Mouse (Mus musculus): Measurements from ENCODE around the gene Itga2. TPM values are rescaled to one million over a fixed set of nuclear protein-coding genes. Genes with fewer than 3 reads are reported as not detected.

Gene Itga2
- polyA plus RNA-seq, 1 experiment = 0.04 TPM

GRCm38 (mm10) chr13:114837061-114837460 lies 94.8 kb downstream of the Itga2 start:
- TF ChIP-seq POLR2A (IDR thresholded peaks at IDR 0.05; ENCODE audit: extremely low read depth, insufficient read depth, low read length) = no peak
- TF ChIP-seq CTCF (IDR thresholded peaks at IDR 0.05; ENCODE audit: extremely low read depth, insufficient read depth, low read length) = no peak
- no peaks in the 10 kb centered on the region for H3K4me1 ChIP-seq (ENCODE audit: control insufficient read depth, insufficient read depth, low read length)

GRCm38 (mm10) chr13:114834580-114834979 lies 97.3 kb downstream of the Itga2 start:
- TF ChIP-seq POLR2A (IDR thresholded peaks at IDR 0.05; ENCODE audit: extremely low read depth, insufficient read depth, low read length) = no peak
- TF ChIP-seq CTCF (IDR thresholded peaks at IDR 0.05; ENCODE audit: extremely low read depth, insufficient read depth, low read length) = no peak
- Histone ChIP-seq H3K4me3 (ENCODE audit: insufficient read depth, low read length) (no peak overlapping the region), H3K27ac (ENCODE audit: insufficient read depth, low read length) (no peak overlapping the region), H3K4me1 (ENCODE audit: control insufficient read depth, insufficient read depth, low read length) (no peaks in the 10 kb centered on the region)

More at GRCm38 (mm10) chr13:114837061-114837460, 94.8 kb downstream of the Itga2 start:
- no peak overlapping the region for H3K27ac ChIP-seq (ENCODE audit: insufficient read depth, low read length)
- H3K4me3 ChIP-seq (ENCODE audit: insufficient read depth, low read length) = no peak overlapping the region

- Histone ChIP-seq H3K4me3 (ENCODE audit: insufficient read depth, low read length) (no peak overlapping the region), H3K4me1 (ENCODE audit: control insufficient read depth, insufficient read depth, low read length) (no peaks in the 10 kb centered on the region), H3K27ac (ENCODE audit: insufficient read depth, low read length) (no peak overlapping the region)
- TF ChIP-seq POLR2A (IDR thresholded peaks at IDR 0.05; ENCODE audit: extremely low read depth, insufficient read depth, low read length) = no peak
- no peak for TF ChIP-seq CTCF (IDR thresholded peaks at IDR 0.05; ENCODE audit: extremely low read depth, insufficient read depth, low read length)
These were observed 98.5 kb downstream of the Itga2 start for GRCm38 (mm10) chr13:114833351-114833750.

- Histone ChIP-seq H3K4me1 (ENCODE audit: control insufficient read depth, insufficient read depth, low read length) (no peaks in the 10 kb centered on the region), H3K4me3 (ENCODE audit: insufficient read depth, low read length) (no peak overlapping the region), H3K27ac (ENCODE audit: insufficient read depth, low read length) (no peak overlapping the region)
- TF ChIP-seq CTCF (IDR thresholded peaks at IDR 0.05; ENCODE audit: extremely low read depth, insufficient read depth, low read length) = no peak
- no peak for TF ChIP-seq POLR2A (IDR thresholded peaks at IDR 0.05; ENCODE audit: extremely low read depth, insufficient read depth, low read length)
These were observed 99.1 kb downstream of the Itga2 start for GRCm38 (mm10) chr13:114832761-114833160.

GRCm38 (mm10) chr13:114831367-114831833 lies 100.5 kb downstream of the Itga2 start:
- Histone ChIP-seq H3K4me1 (ENCODE audit: control insufficient read depth, insufficient read depth, low read length) (no peaks in the 10 kb centered on the region), H3K27ac (ENCODE audit: insufficient read depth, low read length) (no peak overlapping the region), H3K4me3 (ENCODE audit: insufficient read depth, low read length) (no peak overlapping the region)
- TF ChIP-seq CTCF (IDR thresholded peaks at IDR 0.05; ENCODE audit: extremely low read depth, insufficient read depth, low read length) (0 out of 2 replicates have a peak, but pooled peaks have one; percentile 3), POLR2A (IDR thresholded peaks at IDR 0.05; ENCODE audit: extremely low read depth, insufficient read depth, low read length) (no peak)

GRCm38 (mm10) chr13:114825377-114825855 lies 106.5 kb downstream of the Itga2 start:
- no peak overlapping the region for H3K4me3 ChIP-seq (ENCODE audit: insufficient read depth, low read length)
- no peaks in the 10 kb centered on the region for H3K4me1 ChIP-seq (ENCODE audit: control insufficient read depth, insufficient read depth, low read length)
- no peak overlapping the region for H3K27ac ChIP-seq (ENCODE audit: insufficient read depth, low read length)
- no peak for TF ChIP-seq POLR2A (IDR thresholded peaks at IDR 0.05; ENCODE audit: extremely low read depth, insufficient read depth, low read length)
- TF ChIP-seq CTCF (IDR thresholded peaks at IDR 0.05; ENCODE audit: extremely low read depth, insufficient read depth, low read length) = no peak

- Histone ChIP-seq H3K27ac (ENCODE audit: insufficient read depth, low read length) (no peak overlapping the region), H3K4me1 (ENCODE audit: control insufficient read depth, insufficient read depth, low read length) (peaks cover 2% of the 10 kb centered on the region; the same call in 1 of the 2 replicates), H3K4me3 (ENCODE audit: insufficient read depth, low read length) (no peak overlapping the region)
- TF ChIP-seq CTCF (IDR thresholded peaks at IDR 0.05; ENCODE audit: extremely low read depth, insufficient read depth, low read length) (no peak), POLR2A (IDR thresholded peaks at IDR 0.05; ENCODE audit: extremely low read depth, insufficient read depth, low read length) (no peak)
These were observed 109.0 kb downstream of the Itga2 start for GRCm38 (mm10) chr13:114822871-114823270.

GRCm38 (mm10) chr13:114818513-114818912 lies 113.4 kb downstream of the Itga2 start:
- no peak overlapping the region for H3K27ac ChIP-seq (ENCODE audit: insufficient read depth, low read length)
- peak overlapping the region; percentile 60 for H3K4me3 ChIP-seq (ENCODE audit: insufficient read depth, low read length)
- no peak for TF ChIP-seq CTCF (IDR thresholded peaks at IDR 0.05; ENCODE audit: extremely low read depth, insufficient read depth, low read length)
- peaks cover 2% of the 10 kb centered on the region; the same call in 1 of the 2 replicates for H3K4me1 ChIP-seq (ENCODE audit: control insufficient read depth, insufficient read depth, low read length)

- peak within 1 kb of the TSS; percentile 60 for H3K4me3 ChIP-seq (ENCODE audit: insufficient read depth, low read length)
- no peak within 1 kb of the TSS for H3K27ac ChIP-seq (ENCODE audit: insufficient read depth, low read length)
- TF ChIP-seq POLR2A (IDR thresholded peaks at IDR 0.05; ENCODE audit: extremely low read depth, insufficient read depth, low read length) (peak; percentile 82; the same call in 1 of the 2 replicates), CTCF (IDR thresholded peaks at IDR 0.05; ENCODE audit: extremely low read depth, insufficient read depth, low read length) (no peak)
- H3K4me1 ChIP-seq (ENCODE audit: control insufficient read depth, insufficient read depth, low read length) = peaks cover 2% of the 10 kb centered on the region; the same call in 1 of the 2 replicates
These were observed 114.0 kb downstream of the Itga2 start, which contains the start of gene Mocs2 for GRCm38 (mm10) chr13:114817751-114818360. Mocs2 (plus strand) TSS chr13:114818236.

GRCm38 (mm10) chr13:114809624-114810210 lies 122.2 kb downstream of the Itga2 start:
- no peak for TF ChIP-seq POLR2A (IDR thresholded peaks at IDR 0.05; ENCODE audit: extremely low read depth, insufficient read depth, low read length)
- no peak for TF ChIP-seq CTCF (IDR thresholded peaks at IDR 0.05; ENCODE audit: extremely low read depth, insufficient read depth, low read length)
- no peak overlapping the region for H3K27ac ChIP-seq (ENCODE audit: insufficient read depth, low read length)
- H3K4me1 ChIP-seq (ENCODE audit: control insufficient read depth, insufficient read depth, low read length) = no peaks in the 10 kb centered on the region
- no peak overlapping the region for H3K4me3 ChIP-seq (ENCODE audit: insufficient read depth, low read length)

All from cortical plate, adult 2 months (tissue).